Mouse (Mus musculus) spleen, adult 2 months (tissue): ENCODE measurements around the gene Trim80.
"Not testable (repeated sequence)": the region's sequence is repeated elsewhere in the genome, so short reads cannot be mapped to it uniquely, and the experiment has no call there.

Source experiments
- CTCF ChIP-seq: fragments of 200-500 bp; IDR thresholded peaks from 2 replicates; pipeline ENCODE4 v1.5.1; 2011; ENCODE audit warnings: mild to moderate bottlenecking, inconsistent platforms; ENCODE audit not compliant: insufficient read depth, insufficient read length, insufficient replicate concordance; ENCODE audit errors: extremely low read depth
- POLR2A ChIP-seq: fragments of 200-500 bp; IDR thresholded peaks from 2 replicates; pipeline ENCODE4 v1.6.1; 2011; ENCODE audit warnings: low read depth, low read length, inconsistent platforms

DNA sequence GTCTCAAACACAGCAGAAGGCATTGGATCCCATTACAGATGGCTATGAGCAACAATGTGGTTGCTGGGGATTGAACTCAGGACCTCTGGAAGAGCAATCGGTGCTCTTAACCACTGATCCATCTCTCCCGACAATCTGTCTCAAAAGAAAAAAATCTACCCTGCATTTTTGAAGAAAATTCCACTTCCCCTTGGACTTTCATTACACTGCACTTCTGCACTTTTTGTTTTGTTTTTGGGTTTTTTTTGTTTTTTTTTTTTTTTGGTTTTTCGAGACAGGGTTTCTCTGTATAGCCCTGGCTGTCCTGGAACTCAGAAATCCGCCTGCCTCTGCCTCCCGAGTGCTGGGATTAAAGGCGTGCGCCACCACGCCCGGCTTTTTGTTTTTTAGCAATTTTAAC lies 56.2 kb downstream of the Trim80 start:
- TF ChIP-seq CTCF, POLR2A: not testable (repeated sequence)
